Mouse (Mus musculus) heart, embryonic 15.5 days (tissue): ENCODE results near the gene Samsn1. TPM values are rescaled to one million over a fixed set of nuclear protein-coding genes. Genes with fewer than 3 reads are reported as not detected.

Experiments used
- ATAC-seq: fragments of 200-750 bp; cut with Nextera tagmentation; replicated peaks from 2 replicates; pipeline ENCODE4 v1.8.0; 2017; ENCODE audit warnings: low read depth, moderate TSS enrichment; ENCODE audit not compliant: insufficient number of reproducible peaks, insufficient read depth, low FRiP score
- H3K27ac ChIP-seq: fragments of 300-500 bp; sonication (generic); 2 replicates; pipeline ENCODE4 v1.5.1; 2015; ENCODE audit warnings: mild to moderate bottlenecking, inconsistent platforms
- H3K27me3 ChIP-seq: fragments of 300-500 bp; sonication (generic); 2 replicates; pipeline ENCODE4 v1.6.1; 2015; ENCODE audit warnings: inconsistent platforms
- H3K36me3 ChIP-seq: fragments of 300-500 bp; sonication (generic); 2 replicates; pipeline ENCODE4 v1.6.1; 2015; ENCODE audit warnings: mild to moderate bottlenecking, inconsistent platforms
- H3K4me1 ChIP-seq: fragments of 300-500 bp; sonication (generic); replicated peaks from 2 replicates; pipeline ENCODE4 v1.6.1; 2015; ENCODE audit warnings: inconsistent platforms
- H3K4me2 ChIP-seq: fragments of 300-500 bp; sonication (generic); 2 replicates; pipeline ENCODE4 v1.6.1; 2015; ENCODE audit warnings: inconsistent platforms, mild to moderate bottlenecking, moderate library complexity
- H3K4me3 ChIP-seq: fragments of 300-500 bp; sonication (generic); 2 replicates; pipeline ENCODE4 v1.5.1; 2015; ENCODE audit warnings: mild to moderate bottlenecking, inconsistent platforms
- H3K9ac ChIP-seq: fragments of 300-500 bp; sonication (generic); 2 replicates; pipeline ENCODE4 v1.6.1; 2015; ENCODE audit warnings: mild to moderate bottlenecking, inconsistent platforms
- H3K9me3 ChIP-seq: fragments of 300-500 bp; sonication (generic); replicated peaks from 2 replicates; pipeline ENCODE4 v1.6.1; 2016; ENCODE audit warnings: inconsistent platforms
- WGBS: fragments of 180-500 bp; shearing (Covaris S2); methylation state at CpG from one replicate; pipeline ENCODE4 v1.1.7; 2015; ENCODE audit warnings: mixed read lengths; 5-methylcytosine and 5-hydroxymethylcytosine counted together
- polyA plus RNA-seq: library from polyadenylated mRNA; unstranded; fragments of >200 nt; fragmentation: Nextera tagmentation; extraction: Ambion mirVana; gene quantifications from 2 replicates; pipeline ENCODE4 v1.2.1, GENCODE M21; 2015

Gene Samsn1
- polyA plus RNA-seq, 1 experiment from 2014 or later: 1.6 TPM

DNA sequence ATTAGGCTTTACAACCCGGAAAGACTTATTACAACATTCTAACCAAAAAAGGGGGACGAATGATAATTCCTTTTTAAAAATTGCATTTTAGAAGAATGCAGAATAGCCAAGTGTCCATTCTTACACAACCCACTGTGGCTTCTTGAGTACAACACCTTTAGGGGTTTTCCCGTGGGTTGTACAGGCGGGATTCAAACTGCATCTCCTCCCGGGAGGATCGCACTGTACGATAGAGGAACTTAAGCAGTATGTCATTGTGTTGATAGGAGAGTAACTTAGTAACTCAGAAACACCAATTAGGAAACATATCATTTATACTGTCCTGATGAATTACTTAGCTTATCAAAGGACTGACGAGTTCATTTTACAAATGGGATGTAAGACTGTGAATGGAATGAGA is 149.8 kb downstream of the Samsn1 start:
- WGBS: 81% methylated on average over 8 of the region's 8 CpGs
- no peaks in the 10 kb centered on the region for H3K9me3 ChIP-seq
- H3K27me3 ChIP-seq: no peaks in the 10 kb centered on the region
- no peak overlapping the region for H3K4me3 ChIP-seq
- H3K4me2 ChIP-seq: no peak overlapping the region
- ATAC-seq: no peak
- no peak overlapping the region for H3K27ac ChIP-seq
- no peak overlapping the region for H3K9ac ChIP-seq
- peaks cover 3% of the 10 kb centered on the region; the same call in 1 of the 2 replicates for H3K4me1 ChIP-seq
- no peaks in the 10 kb centered on the region for H3K36me3 ChIP-seq

DNA sequence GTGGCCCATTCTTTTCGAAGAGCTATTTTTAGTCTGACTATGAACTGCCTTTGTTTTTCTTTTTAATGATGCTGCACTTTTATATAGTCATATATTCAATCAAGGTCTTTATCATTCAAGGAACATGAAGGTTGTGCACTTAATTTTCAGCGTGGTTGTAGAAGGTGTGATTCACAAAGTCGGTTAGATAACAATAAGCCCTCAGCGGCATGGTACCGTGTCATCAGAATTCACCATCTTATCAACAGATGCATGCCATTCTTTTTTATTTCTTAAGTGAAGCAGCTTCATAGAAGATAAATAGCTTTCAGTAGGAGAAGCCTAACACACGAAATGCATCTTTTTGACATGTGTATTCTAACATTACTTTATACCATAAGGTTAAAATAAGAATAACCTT is 154.7 kb downstream of the Samsn1 start:
- H3K9me3 ChIP-seq: no peaks in the 10 kb centered on the region
- no peak overlapping the region for H3K4me3 ChIP-seq
- no peaks in the 10 kb centered on the region for H3K27me3 ChIP-seq
- ATAC-seq: no peak
- no peaks in the 10 kb centered on the region for H3K36me3 ChIP-seq
- no peaks in the 10 kb centered on the region for H3K4me1 ChIP-seq
- H3K27ac ChIP-seq: no peak overlapping the region
- WGBS: 64% methylated on average over 6 of the region's 6 CpGs
- no peak overlapping the region for H3K4me2 ChIP-seq
- no peak overlapping the region for H3K9ac ChIP-seq

DNA sequence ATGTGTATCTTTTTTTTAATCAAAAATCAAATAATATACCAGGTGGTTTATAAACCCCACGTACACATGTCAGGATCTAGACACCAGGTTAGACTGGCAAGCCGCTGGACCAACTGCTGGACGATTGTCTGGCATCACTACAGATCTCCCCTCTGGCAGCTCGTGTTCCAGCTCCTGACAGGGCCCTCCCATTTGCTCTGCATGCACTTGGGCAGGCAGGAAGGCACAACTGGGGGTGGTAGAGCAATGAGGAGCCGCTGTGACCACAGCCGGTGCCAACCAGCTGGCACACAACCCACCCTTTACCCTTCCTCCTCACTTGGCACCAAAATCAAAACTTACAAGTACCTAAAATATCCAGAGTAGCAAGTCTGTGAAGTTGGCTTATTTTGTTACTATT is 156.6 kb downstream of the Samsn1 start:
- no peaks in the 10 kb centered on the region for H3K27me3 ChIP-seq
- no peak overlapping the region for H3K4me3 ChIP-seq
- WGBS: 77% methylated on average over 6 of the region's 6 CpGs
- H3K9me3 ChIP-seq: no peaks in the 10 kb centered on the region
- no peak overlapping the region for H3K4me2 ChIP-seq
- no peak overlapping the region for H3K9ac ChIP-seq
- H3K36me3 ChIP-seq: no peaks in the 10 kb centered on the region
- ATAC-seq: no peak
- H3K4me1 ChIP-seq: no peaks in the 10 kb centered on the region
- no peak overlapping the region for H3K27ac ChIP-seq

- no peaks in the 10 kb centered on the region for H3K4me1 ChIP-seq
- no peaks in the 10 kb centered on the region for H3K27me3 ChIP-seq
- no peak overlapping the region for H3K9ac ChIP-seq
- H3K36me3 ChIP-seq: no peaks in the 10 kb centered on the region
- whole genome bisulfite sequencing: 77% methylated on average over 2 of the region's 2 CpGs
- no peak overlapping the region for H3K4me2 ChIP-seq
- H3K4me3 ChIP-seq: no peak overlapping the region
- ATAC-seq: no peak
- no peaks in the 10 kb centered on the region for H3K9me3 ChIP-seq
- no peak overlapping the region for H3K27ac ChIP-seq
These were observed 157.4 kb downstream of the Samsn1 start for GRCm38 (mm10) chr16:75864673-75865072.

- no peaks in the 10 kb centered on the region for H3K4me1 ChIP-seq
- no peak overlapping the region for H3K4me3 ChIP-seq
- H3K9me3 ChIP-seq: no peaks in the 10 kb centered on the region
- no peaks in the 10 kb centered on the region for H3K27me3 ChIP-seq
- no peak overlapping the region for H3K4me2 ChIP-seq
- 84% methylated on average over 2 of the region's 2 CpGs for WGBS
- ATAC-seq: no peak
- H3K27ac ChIP-seq: no peak overlapping the region
- no peaks in the 10 kb centered on the region for H3K36me3 ChIP-seq
- H3K9ac ChIP-seq: no peak overlapping the region
These were observed 165.7 kb downstream of the Samsn1 start for GRCm38 (mm10) chr16:75856343-75856742.

GRCm38 (mm10) chr16:75855402-75855801 is 166.7 kb downstream of the Samsn1 start:
- ATAC-seq: no peak

DNA sequence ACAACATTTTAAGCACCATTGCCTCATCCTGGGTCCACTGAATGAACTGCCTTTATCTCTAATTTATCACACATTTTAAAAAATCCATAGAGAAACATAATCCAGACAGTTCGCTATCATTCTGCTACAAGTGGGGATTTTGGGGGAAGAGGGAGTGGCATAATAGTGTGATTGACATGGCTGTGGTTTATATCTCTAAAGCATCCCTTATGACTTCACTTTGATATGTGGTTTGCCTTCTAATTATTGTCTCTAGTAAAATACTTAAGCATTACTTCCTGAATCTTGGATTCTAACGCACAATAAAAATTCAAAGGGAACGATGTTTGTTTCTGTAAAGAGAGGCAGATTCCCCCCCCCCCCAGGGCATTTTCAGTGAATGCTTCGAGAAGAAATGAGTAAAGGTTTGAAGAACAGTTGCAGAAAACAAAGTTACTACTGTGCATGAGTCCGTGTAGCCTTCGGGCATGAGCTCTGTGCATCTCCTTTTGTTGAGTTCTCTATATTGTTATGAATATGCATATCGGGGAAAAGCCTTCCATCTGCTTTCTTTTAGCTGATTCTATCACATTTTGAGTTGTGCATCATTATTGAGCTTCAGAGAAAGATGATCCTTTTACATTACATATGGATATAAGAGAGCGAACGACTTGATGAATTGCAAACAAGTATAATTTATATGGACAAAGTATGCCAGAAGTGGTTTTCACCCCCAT is 168.4 kb downstream of the Samsn1 start:
- no peak overlapping the region for H3K4me3 ChIP-seq
- no peak overlapping the region for H3K27ac ChIP-seq
- ATAC-seq: no peak
- H3K4me1 ChIP-seq: no peaks in the 10 kb centered on the region
- no peaks in the 10 kb centered on the region for H3K36me3 ChIP-seq
- no peak overlapping the region for H3K4me2 ChIP-seq
- WGBS: 84% methylated on average over 9 of the region's 9 CpGs
- no peaks in the 10 kb centered on the region for H3K27me3 ChIP-seq
- no peak overlapping the region for H3K9ac ChIP-seq
- H3K9me3 ChIP-seq: no peaks in the 10 kb centered on the region

More at GRCm38 (mm10) chr16:75855402-75855801, 166.7 kb downstream of the Samsn1 start:
- no peak overlapping the region for H3K4me3 ChIP-seq
- H3K4me1 ChIP-seq: no peaks in the 10 kb centered on the region
- no peak overlapping the region for H3K27ac ChIP-seq
- 75% methylated on average over 7 of the region's 7 CpGs for WGBS
- H3K27me3 ChIP-seq: no peaks in the 10 kb centered on the region
- no peak overlapping the region for H3K9ac ChIP-seq
- no peaks in the 10 kb centered on the region for H3K9me3 ChIP-seq
- H3K4me2 ChIP-seq: no peak overlapping the region
- no peaks in the 10 kb centered on the region for H3K36me3 ChIP-seq

- no peaks in the 10 kb centered on the region for H3K9me3 ChIP-seq
- H3K36me3 ChIP-seq: no peaks in the 10 kb centered on the region
- no peak overlapping the region for H3K4me2 ChIP-seq
- H3K4me1 ChIP-seq: no peaks in the 10 kb centered on the region
- H3K4me3 ChIP-seq: no peak overlapping the region
- no peak overlapping the region for H3K27ac ChIP-seq
- no peaks in the 10 kb centered on the region for H3K27me3 ChIP-seq
- WGBS: 36% methylated on average over 2 of the region's 2 CpGs
- no peak overlapping the region for H3K9ac ChIP-seq
- no peak for ATAC-seq
These were observed 169.6 kb downstream of the Samsn1 start for GRCm38 (mm10) chr16:75852485-75852884.

GRCm38 (mm10) chr16:75849039-75849438 is 173.0 kb downstream of the Samsn1 start:
- Histone ChIP-seq H3K9ac (no peak overlapping the region), H3K27ac (no peak overlapping the region), H3K4me3 (no peak overlapping the region), H3K4me1 (no peaks in the 10 kb centered on the region), H3K4me2 (no peak overlapping the region), H3K27me3 (no peaks in the 10 kb centered on the region), H3K9me3 (no peaks in the 10 kb centered on the region), H3K36me3 (no peaks in the 10 kb centered on the region)
- no peak for ATAC-seq
- 82% methylated on average over 6 of the region's 6 CpGs for WGBS

- no peak overlapping the region for H3K4me2 ChIP-seq
- no peak overlapping the region for H3K9ac ChIP-seq
- H3K9me3 ChIP-seq: no peaks in the 10 kb centered on the region
- ATAC-seq: no peak
- no peak overlapping the region for H3K27ac ChIP-seq
- no peaks in the 10 kb centered on the region for H3K36me3 ChIP-seq
- H3K27me3 ChIP-seq: no peaks in the 10 kb centered on the region
- H3K4me3 ChIP-seq: no peak overlapping the region
- H3K4me1 ChIP-seq: no peaks in the 10 kb centered on the region
- 69% methylated on average over 7 of the region's 7 CpGs for WGBS
These were observed 178.4 kb downstream of the Samsn1 start for GRCm38 (mm10) chr16:75843653-75844062.

- H3K27ac ChIP-seq: no peak overlapping the region
- no peak overlapping the region for H3K4me3 ChIP-seq
- H3K9me3 ChIP-seq: no peaks in the 10 kb centered on the region
- 92% methylated on average over 9 of the region's 9 CpGs for WGBS
- no peaks in the 10 kb centered on the region for H3K27me3 ChIP-seq
- H3K4me1 ChIP-seq: no peaks in the 10 kb centered on the region
- H3K4me2 ChIP-seq: no peak overlapping the region
- no peak for ATAC-seq
- H3K36me3 ChIP-seq: no peaks in the 10 kb centered on the region
- H3K9ac ChIP-seq: no peak overlapping the region
These were observed 179.1 kb downstream of the Samsn1 start for GRCm38 (mm10) chr16:75843031-75843430.

GRCm38 (mm10) chr16:75842569-75842968 is 179.5 kb downstream of the Samsn1 start:
- no peak for ATAC-seq
- Histone ChIP-seq H3K4me2 (no peak overlapping the region), H3K27ac (no peak overlapping the region), H3K9me3 (no peaks in the 10 kb centered on the region), H3K36me3 (no peaks in the 10 kb centered on the region), H3K4me3 (no peak overlapping the region), H3K4me1 (no peaks in the 10 kb centered on the region), H3K27me3 (no peaks in the 10 kb centered on the region), H3K9ac (no peak overlapping the region)
- 86% methylated on average over 9 of the region's 9 CpGs for WGBS
